Mouse (Mus musculus) heart, embryonic 14.5 days (tissue): ENCODE results near the gene Adrb1. TPM values are rescaled to one million over a fixed set of nuclear protein-coding genes. Genes with fewer than 3 reads are reported as not detected.
A peak's percentile ranks its signal among the peaks of the same experiment; 100 is the strongest.

Experiments used
- ATAC-seq: fragments of 200-750 bp; cut with Nextera tagmentation; 2 replicates; pipeline ENCODE4 v1.8.0; 2017; ENCODE audit warnings: low read depth, moderate TSS enrichment; ENCODE audit not compliant: insufficient number of reproducible peaks, insufficient read depth, low FRiP score
- H3K27ac ChIP-seq, 2 experiments: fragments of 200-500 bp in 1 of 2; fragments of 300-500 bp in 1 of 2; sonication (generic) in 1 of 2; replicated peaks in 1 of 2; 2 replicates each; pipeline ENCODE4 v1.5.1; 2012 to 2014; ENCODE audit warnings: low read depth in 2 of 2, low read length in 2 of 2, control low read depth in 1 of 2, mild to moderate bottlenecking in 1 of 2, mixed read lengths in 1 of 2; ENCODE audit not compliant: control insufficient read depth in 1 of 2, insufficient read depth in 1 of 2
- H3K27me3 ChIP-seq: fragments of 300-500 bp; sonication (generic); 2 replicates; pipeline ENCODE4 v1.6.1; 2014; ENCODE audit warnings: mild to moderate bottlenecking, low read length, control low read depth; ENCODE audit not compliant: control insufficient read depth, insufficient read depth
- H3K36me3 ChIP-seq: fragments of 300-500 bp; sonication (generic); 2 replicates; pipeline ENCODE4 v1.6.1; 2014; ENCODE audit warnings: mild to moderate bottlenecking, control low read depth, low read length, mixed read lengths; ENCODE audit not compliant: control insufficient read depth, insufficient read depth
- H3K4me1 ChIP-seq, 2 experiments: fragments of 200-500 bp in 1 of 2; fragments of 300-500 bp in 1 of 2; sonication (generic) in 1 of 2; 2 replicates each; pipeline ENCODE4 v1.6.1; 2012 to 2014; ENCODE audit warnings: low read length in 2 of 2, control low read depth in 1 of 2, mixed read lengths in 1 of 2; ENCODE audit not compliant: control insufficient read depth in 2 of 2, insufficient read depth in 2 of 2
- H3K4me2 ChIP-seq: fragments of 300-500 bp; sonication (generic); 2 replicates; pipeline ENCODE4 v1.6.1; 2014; ENCODE audit warnings: mild to moderate bottlenecking, low read length
- H3K4me3 ChIP-seq, 2 experiments: fragments of 200-500 bp in 1 of 2; fragments of 300-500 bp in 1 of 2; sonication (generic) in 1 of 2; 2 replicates each; pipeline ENCODE4 v1.5.1; 2012 to 2014; ENCODE audit warnings: low read length in 2 of 2, mild to moderate bottlenecking in 2 of 2, control low read depth in 1 of 2, low read depth in 1 of 2, moderate library complexity in 1 of 2; ENCODE audit not compliant: control insufficient read depth in 1 of 2, insufficient read depth in 1 of 2
- H3K9ac ChIP-seq: fragments of 300-500 bp; sonication (generic); 2 replicates; pipeline ENCODE4 v1.6.1; 2014; ENCODE audit warnings: mild to moderate bottlenecking, low read length
- H3K9me3 ChIP-seq: fragments of 300-500 bp; sonication (generic); 2 replicates; pipeline ENCODE4 v1.6.1; 2016; ENCODE audit warnings: low read length, control low read depth; ENCODE audit not compliant: control insufficient read depth
- WGBS: fragments of 180-500 bp; shearing (Covaris S2); extraction: QIAGEN DNeasy Blood & Tissue Kit; methylation state at CpG from one replicate; pipeline ENCODE4 v1.1.7; 2014; 5-methylcytosine and 5-hydroxymethylcytosine counted together
- polyA plus RNA-seq: library from polyadenylated mRNA; unstranded; fragments of >200 nt; fragmentation: Nextera tagmentation; extraction: Ambion mirVana; gene quantifications from 2 replicates; pipeline ENCODE4 v1.2.1, GENCODE M21; 2014

Adrb1 gene
- 6.5 and 8.2 TPM in 2 replicates for polyA plus RNA-seq

GRCm38 (mm10) chr19:56721387-56722211 lies at the start of gene Adrb1:
TSS of gene Adrb1 (plus strand) at chr19:56722199.
- peak within 1 kb of the TSS; percentile 83 for H3K4me2 ChIP-seq
- H3K9me3 ChIP-seq: no peaks in the 10 kb centered on the region
- peak within 1 kb of the TSS; percentile 64 to 77 for H3K4me3 ChIP-seq
- H3K4me1 ChIP-seq: peaks cover 20 to 31% of the 10 kb centered on the region in 2 experiments
- ATAC-seq: peak; percentile 77
- no peaks in the 10 kb centered on the region; the same call in 1 of the 2 replicates for H3K36me3 ChIP-seq
- peaks cover 9% of the 10 kb centered on the region; the same call in 1 of the 2 replicates for H3K27me3 ChIP-seq
- H3K27ac ChIP-seq: peak within 1 kb of the TSS; percentile 68 to 77
- WGBS: 1% methylated on average over 55 of the region's 63 CpGs
- peak within 1 kb of the TSS; percentile 90 for H3K9ac ChIP-seq

- 80% methylated on average over 5 of the region's 5 CpGs for WGBS
- ATAC-seq: no peak
- H3K36me3 ChIP-seq: no peaks in the 10 kb centered on the region
- H3K27ac ChIP-seq: no peak overlapping the region
- no peaks in the 10 kb centered on the region for H3K27me3 ChIP-seq
- peaks cover 34 to 40% of the 10 kb centered on the region in 2 experiments for H3K4me1 ChIP-seq
- no peaks in the 10 kb centered on the region for H3K9me3 ChIP-seq
- H3K9ac ChIP-seq: no peak overlapping the region
- no peak overlapping the region for H3K4me3 ChIP-seq
- no peak overlapping the region for H3K4me2 ChIP-seq
Observed at GRCm38 (mm10) chr19:56675690-56676089, 46.3 kb upstream of the Adrb1 start.

GRCm38 (mm10) chr19:56676506-56676905 lies 45.5 kb upstream of the Adrb1 start:
- Histone ChIP-seq H3K27ac (peak overlapping the region in 1 of 2 experiments; percentile 39; a peak in 1 of 4 replicates), H3K4me2 (no peak overlapping the region), H3K27me3 (no peaks in the 10 kb centered on the region), H3K4me1 (peaks cover 39 to 47% of the 10 kb centered on the region in 2 experiments), H3K36me3 (no peaks in the 10 kb centered on the region), H3K9me3 (no peaks in the 10 kb centered on the region), H3K4me3 (no peak overlapping the region), H3K9ac (no peak overlapping the region)
- 78% methylated on average over 4 of the region's 4 CpGs for WGBS
- no peak for ATAC-seq

GRCm38 (mm10) chr19:56677611-56678010 lies 44.4 kb upstream of the Adrb1 start:
- Histone ChIP-seq H3K27ac (peak overlapping the region; percentile 29 to 66), H3K9ac (no peak overlapping the region)
- WGBS: 20% methylated on average over 8 of the region's 8 CpGs

GRCm38 (mm10) chr19:56678516-56678915 lies 43.5 kb upstream of the Adrb1 start:
- H3K4me1 ChIP-seq: peaks cover 44 to 52% of the 10 kb centered on the region in 2 experiments
- H3K27me3 ChIP-seq: no peaks in the 10 kb centered on the region
- no peaks in the 10 kb centered on the region for H3K36me3 ChIP-seq
- H3K4me2 ChIP-seq: no peak overlapping the region
- no peak overlapping the region for H3K9ac ChIP-seq
- no peak for ATAC-seq
- no peak overlapping the region for H3K4me3 ChIP-seq
- 75% methylated on average over 9 of the region's 9 CpGs for WGBS
- no peaks in the 10 kb centered on the region for H3K9me3 ChIP-seq
- no peak overlapping the region for H3K27ac ChIP-seq

More at GRCm38 (mm10) chr19:56677611-56678010, 44.4 kb upstream of the Adrb1 start:
- no peak for ATAC-seq
- Histone ChIP-seq H3K27me3 (no peaks in the 10 kb centered on the region), H3K4me1 (peaks cover 39 to 47% of the 10 kb centered on the region in 2 experiments), H3K4me2 (peak overlapping the region; percentile 25; the same call in 1 of the 2 replicates), H3K36me3 (no peaks in the 10 kb centered on the region), H3K9me3 (no peaks in the 10 kb centered on the region), H3K4me3 (no peak overlapping the region)

- 68% methylated on average over 18 of the region's 18 CpGs for WGBS
- 0 out of 2 replicates have a peak, but pooled peaks have one; percentile 4 for ATAC-seq
- Histone ChIP-seq H3K36me3 (no peaks in the 10 kb centered on the region), H3K9me3 (no peaks in the 10 kb centered on the region), H3K9ac (no peak overlapping the region), H3K4me2 (no peak overlapping the region), H3K4me3 (no peak overlapping the region), H3K27ac (peak overlapping the region; percentile 63 to 74), H3K27me3 (no peaks in the 10 kb centered on the region), H3K4me1 (peaks cover 44 to 52% of the 10 kb centered on the region in 2 experiments)
Observed at GRCm38 (mm10) chr19:56679213-56679965, 42.6 kb upstream of the Adrb1 start.

GRCm38 (mm10) chr19:56679992-56680391 lies 42.0 kb upstream of the Adrb1 start:
- peak overlapping the region; percentile 63 to 74 for H3K27ac ChIP-seq
- H3K4me1 ChIP-seq: peaks cover 44 to 52% of the 10 kb centered on the region in 2 experiments
- H3K36me3 ChIP-seq: no peaks in the 10 kb centered on the region
- no peaks in the 10 kb centered on the region for H3K9me3 ChIP-seq
- H3K27me3 ChIP-seq: no peaks in the 10 kb centered on the region
- ATAC-seq: peak; percentile 45
- 17% methylated on average over 7 of the region's 7 CpGs for WGBS
- H3K9ac ChIP-seq: no peak overlapping the region
- no peak overlapping the region for H3K4me3 ChIP-seq
- H3K4me2 ChIP-seq: no peak overlapping the region
